Mouse (Mus musculus) heart, embryonic 16.5 days (tissue): ENCODE measurements around the gene Acoxl. TPM values are rescaled to one million over a fixed set of nuclear protein-coding genes. Genes with fewer than 3 reads are reported as not detected.
A peak's percentile ranks its signal among the peaks of the same experiment; 100 is the strongest.
"Not testable (repeated sequence)": the region's sequence is repeated elsewhere in the genome, so short reads cannot be mapped to it uniquely, and the experiment has no call there.

ENCODE experiments used
- ATAC-seq: fragments of 200-750 bp; cut with Nextera tagmentation; replicated peaks from 2 replicates; pipeline ENCODE4 v1.8.0; 2017; ENCODE audit warnings: moderate number of reproducible peaks; ENCODE audit not compliant: insufficient read depth, low FRiP score; ENCODE audit errors: extremely low read depth
- H3K27ac ChIP-seq: fragments of 300-500 bp; sonication (generic); 2 replicates; pipeline ENCODE4 v1.5.1; 2014; ENCODE audit warnings: mild to moderate bottlenecking, low read length, control low read depth, moderate library complexity
- H3K27me3 ChIP-seq: fragments of 300-500 bp; sonication (generic); 2 replicates; pipeline ENCODE4 v1.6.1; 2014; ENCODE audit warnings: low read length, mixed read lengths; ENCODE audit not compliant: control insufficient read depth, insufficient read depth
- H3K36me3 ChIP-seq: fragments of 300-500 bp; sonication (generic); 2 replicates; pipeline ENCODE4 v1.6.1; 2014; ENCODE audit not compliant: control insufficient read depth, insufficient read depth
- H3K4me1 ChIP-seq: fragments of 300-500 bp; sonication (generic); 2 replicates; pipeline ENCODE4 v1.6.1; 2014; ENCODE audit warnings: low read length, mixed read lengths; ENCODE audit not compliant: control insufficient read depth, insufficient read depth
- H3K4me2 ChIP-seq: fragments of 300-500 bp; sonication (generic); 2 replicates; pipeline ENCODE4 v1.6.1; 2014; ENCODE audit warnings: low read depth, mild to moderate bottlenecking, control low read depth, low read length
- H3K4me3 ChIP-seq: fragments of 300-500 bp; sonication (generic); 2 replicates; pipeline ENCODE4 v1.5.1; 2014; ENCODE audit warnings: mild to moderate bottlenecking, control low read depth, low read length
- H3K9ac ChIP-seq: fragments of 300-500 bp; sonication (generic); 2 replicates; pipeline ENCODE4 v1.6.1; 2014; ENCODE audit warnings: low read length, control low read depth
- H3K9me3 ChIP-seq: fragments of 300-500 bp; sonication (generic); replicated peaks from 2 replicates; pipeline ENCODE4 v1.6.1; 2016; ENCODE audit warnings: low read length; ENCODE audit not compliant: control insufficient read depth
- WGBS: fragments of 180-500 bp; shearing (Covaris S2); extraction: QIAGEN DNeasy Blood & Tissue Kit; methylation state at CpG from one replicate; pipeline ENCODE4 v1.1.7; 2014; 5-methylcytosine and 5-hydroxymethylcytosine counted together
- polyA plus RNA-seq: library from polyadenylated mRNA; unstranded; fragments of >200 nt; fragmentation: Nextera tagmentation; extraction: Ambion mirVana; gene quantifications from 2 replicates; pipeline ENCODE4 v1.2.1, GENCODE M21; 2015

Gene Acoxl
- polyA plus RNA-seq, 1 experiment from 2014 or later, result 0.11 TPM

DNA sequence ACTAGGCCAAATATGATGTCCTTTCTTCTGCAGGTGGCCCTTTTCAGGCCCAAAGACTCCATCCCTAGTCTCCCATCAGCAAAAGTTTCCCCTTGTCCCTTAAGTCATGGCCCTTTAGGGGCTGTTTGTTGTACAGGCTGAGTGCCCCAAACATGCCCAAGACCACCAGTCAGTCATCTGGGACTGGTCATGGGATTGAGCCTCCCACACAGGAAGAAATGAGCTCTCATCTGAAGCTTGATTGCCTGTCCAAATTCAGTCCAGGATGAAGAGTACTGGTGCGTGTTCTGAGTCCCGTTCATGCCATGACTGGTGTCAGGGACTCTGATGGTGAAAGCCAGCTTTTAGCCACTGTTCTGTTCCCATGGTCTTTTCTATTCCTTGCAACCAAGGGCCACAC, 253.8 kb downstream of the Acoxl start:
- Histone ChIP-seq H3K27ac (no peak overlapping the region), H3K4me3 (no peak overlapping the region), H3K36me3 (no peaks in the 10 kb centered on the region), H3K27me3 (no peaks in the 10 kb centered on the region), H3K9ac (no peak overlapping the region), H3K4me2 (no peak overlapping the region), H3K9me3 (no peaks in the 10 kb centered on the region), H3K4me1 (0 out of 2 replicates have a peak, but pooled peaks cover under 1% of the 10 kb centered on the region)
- ATAC-seq, result no peak
- WGBS, result 86% methylated on average over 2 of the region's 2 CpGs

- ATAC-seq, result no peak
- H3K36me3 ChIP-seq, result no peaks in the 10 kb centered on the region
- no peak overlapping the region for H3K4me2 ChIP-seq
- H3K9ac ChIP-seq, result no peak overlapping the region
- H3K27me3 ChIP-seq, result no peaks in the 10 kb centered on the region
- WGBS, result 74% methylated on average over 5 of the region's 5 CpGs
- no peaks in the 10 kb centered on the region for H3K4me1 ChIP-seq
- H3K4me3 ChIP-seq, result no peak overlapping the region
- H3K27ac ChIP-seq, result no peak overlapping the region
- H3K9me3 ChIP-seq, result no peaks in the 10 kb centered on the region
Observed at GRCm38 (mm10) chr2:128094196-128094595, 255.5 kb downstream of the Acoxl start.

GRCm38 (mm10) chr2:128094602-128095001, 255.9 kb downstream of the Acoxl start:
- no peaks in the 10 kb centered on the region for H3K27me3 ChIP-seq
- 56% methylated on average over 2 of the region's 2 CpGs for WGBS
- no peak overlapping the region for H3K4me3 ChIP-seq
- no peaks in the 10 kb centered on the region for H3K9me3 ChIP-seq
- no peaks in the 10 kb centered on the region for H3K36me3 ChIP-seq
- no peak overlapping the region for H3K9ac ChIP-seq
- H3K4me2 ChIP-seq, result no peak overlapping the region
- H3K27ac ChIP-seq, result no peak overlapping the region
- no peak for ATAC-seq
- H3K4me1 ChIP-seq, result no peaks in the 10 kb centered on the region

GRCm38 (mm10) chr2:128095270-128095669, 256.6 kb downstream of the Acoxl start:
- no peak overlapping the region for H3K27ac ChIP-seq
- no peak for ATAC-seq

DNA sequence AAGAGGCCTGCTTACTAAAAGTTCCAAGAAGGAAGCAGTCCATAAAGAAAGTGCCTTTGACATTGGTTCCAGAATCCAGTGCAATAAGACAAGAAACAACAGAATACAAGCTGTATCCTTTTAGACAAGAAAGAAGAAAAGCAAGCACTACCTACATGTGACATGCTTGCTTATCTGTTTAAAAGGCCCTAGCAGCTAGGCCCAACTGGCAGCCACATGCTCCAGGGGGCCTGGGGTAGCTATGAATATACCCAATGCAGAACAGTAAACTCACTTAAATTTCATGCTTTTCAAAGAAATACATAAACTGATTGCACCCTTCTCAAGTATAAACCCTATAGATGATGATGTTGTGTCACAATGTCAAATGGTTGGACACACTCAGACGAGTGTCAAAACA, 257.4 kb downstream of the Acoxl start:
- Histone ChIP-seq H3K4me1 (no peaks in the 10 kb centered on the region), H3K4me3 (no peak overlapping the region), H3K36me3 (no peaks in the 10 kb centered on the region), H3K27ac (no peak overlapping the region), H3K27me3 (no peaks in the 10 kb centered on the region), H3K4me2 (no peak overlapping the region), H3K9me3 (no peaks in the 10 kb centered on the region), H3K9ac (no peak overlapping the region)
- 87% methylated on average over 1 of the region's 1 CpGs for WGBS
- ATAC-seq, result no peak

More at GRCm38 (mm10) chr2:128095270-128095669, 256.6 kb downstream of the Acoxl start:
- H3K36me3 ChIP-seq, result no peaks in the 10 kb centered on the region
- H3K9ac ChIP-seq, result no peak overlapping the region
- no peaks in the 10 kb centered on the region for H3K9me3 ChIP-seq
- no peaks in the 10 kb centered on the region for H3K4me1 ChIP-seq
- 38% methylated on average over 1 of the region's 1 CpGs for WGBS
- H3K4me3 ChIP-seq, result no peak overlapping the region
- no peaks in the 10 kb centered on the region for H3K27me3 ChIP-seq
- H3K4me2 ChIP-seq, result no peak overlapping the region

DNA sequence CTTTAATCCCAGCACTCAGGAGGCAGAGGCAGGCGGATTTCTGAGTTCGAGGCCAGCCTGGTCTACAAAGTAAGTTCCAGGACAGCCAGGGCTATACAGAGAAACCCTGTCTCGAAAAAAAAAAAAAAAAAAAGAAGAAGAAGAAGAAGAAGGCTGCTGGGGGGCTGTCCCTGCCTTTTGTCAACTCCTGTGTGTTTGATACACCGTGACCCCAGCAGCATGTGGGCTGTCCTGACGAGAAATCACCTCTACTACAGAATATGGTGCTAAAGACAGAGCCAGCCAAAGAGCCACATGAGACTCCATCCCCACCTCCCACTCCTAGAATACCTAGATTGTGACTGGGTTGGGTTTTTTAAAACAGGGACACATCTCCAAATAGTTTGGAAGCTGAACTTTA, 259.4 kb downstream of the Acoxl start:
- not testable (repeated sequence) for ATAC-seq, H3K27me3 ChIP-seq, H3K9me3 ChIP-seq, H3K27ac ChIP-seq, H3K4me1 ChIP-seq, H3K36me3 ChIP-seq, H3K4me2 ChIP-seq, H3K9ac ChIP-seq, H3K4me3 ChIP-seq
- 78% methylated on average over 3 of the region's 5 CpGs for WGBS

DNA sequence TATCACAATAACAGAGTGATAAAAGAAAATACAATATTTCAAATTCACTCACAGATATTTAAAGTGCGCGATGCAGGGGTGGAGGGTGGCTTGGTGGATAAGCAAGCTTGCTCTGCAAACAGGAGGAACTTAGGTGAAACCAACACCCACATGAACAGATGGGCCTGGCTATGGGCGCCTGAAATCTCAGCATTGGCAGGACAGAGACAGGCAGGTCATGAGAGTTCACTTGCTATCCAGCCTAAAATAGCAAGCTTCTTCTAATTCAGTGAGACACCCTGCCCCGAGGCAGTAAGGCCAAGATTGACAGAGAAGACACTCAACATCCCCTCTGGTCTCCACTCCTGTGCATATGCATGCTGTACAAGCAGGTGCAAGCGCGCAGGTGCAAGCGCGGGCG, 263.4 kb downstream of the Acoxl start:
- no peak for ATAC-seq
- Histone ChIP-seq H3K9me3 (no peaks in the 10 kb centered on the region), H3K4me1 (peaks cover 16% of the 10 kb centered on the region), H3K4me3 (no peak overlapping the region), H3K9ac (no peak overlapping the region), H3K27me3 (no peaks in the 10 kb centered on the region; the same call in 1 of the 2 replicates), H3K27ac (no peak overlapping the region), H3K4me2 (no peak overlapping the region), H3K36me3 (no peaks in the 10 kb centered on the region)
- 84% methylated on average over 9 of the region's 9 CpGs for WGBS

DNA sequence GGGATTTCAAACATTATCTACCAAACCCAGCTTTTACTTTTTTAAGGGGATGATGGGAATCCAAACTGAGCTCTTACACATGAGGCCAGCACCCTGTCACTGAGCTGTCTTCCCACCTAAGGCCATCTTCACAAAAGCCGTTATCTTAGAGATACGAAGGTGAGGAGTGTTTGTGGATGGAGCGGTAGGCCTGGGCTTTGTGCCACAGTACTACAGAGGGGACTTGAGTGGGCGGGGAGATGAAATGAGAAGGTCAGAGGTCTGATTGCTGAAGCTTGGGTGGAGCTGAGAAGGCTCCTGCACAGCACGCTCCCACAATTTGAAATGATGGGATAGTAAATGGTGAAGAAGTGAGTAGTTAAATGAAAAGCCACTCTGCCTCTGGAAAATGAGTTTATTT, 266.1 kb downstream of the Acoxl start:
- peak; percentile 67 for ATAC-seq

DNA sequence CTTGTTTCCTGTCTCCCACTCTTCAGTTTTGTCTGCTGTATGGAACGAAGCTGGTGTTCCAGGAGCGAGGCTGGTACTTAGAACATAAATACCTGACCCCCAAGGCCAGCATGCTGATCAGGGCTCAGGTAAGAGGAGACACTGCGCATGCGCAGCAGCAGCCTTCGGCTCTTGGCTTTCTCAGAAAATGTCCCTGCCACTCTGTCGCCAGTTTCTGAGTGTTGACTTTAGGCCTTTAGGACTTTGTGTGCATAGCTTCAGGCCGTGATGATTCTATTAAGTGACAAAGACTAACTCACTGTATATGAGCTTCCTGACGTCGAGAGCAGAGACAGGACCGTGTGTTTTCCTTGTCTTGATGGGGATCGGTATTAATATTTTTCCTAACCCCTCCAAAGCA, 267.0 kb downstream of the Acoxl start:
- WGBS, result 72% methylated on average over 11 of the region's 11 CpGs

More for the DNA sequence above, 266.1 kb downstream of the Acoxl start:
- Histone ChIP-seq H3K4me3 (no peak overlapping the region), H3K4me2 (no peak overlapping the region), H3K27me3 (no peaks in the 10 kb centered on the region; the same call in 1 of the 2 replicates), H3K36me3 (no peaks in the 10 kb centered on the region), H3K9ac (no peak overlapping the region), H3K9me3 (no peaks in the 10 kb centered on the region), H3K27ac (no peak overlapping the region), H3K4me1 (peaks cover 16% of the 10 kb centered on the region)
- WGBS, result 27% methylated on average over 5 of the region's 5 CpGs

More for the DNA sequence above, 267.0 kb downstream of the Acoxl start:
- Histone ChIP-seq H3K36me3 (no peaks in the 10 kb centered on the region), H3K27me3 (no peaks in the 10 kb centered on the region; the same call in 1 of the 2 replicates), H3K9me3 (no peaks in the 10 kb centered on the region), H3K9ac (no peak overlapping the region), H3K4me1 (peaks cover 16% of the 10 kb centered on the region), H3K27ac (no peak overlapping the region), H3K4me2 (no peak overlapping the region), H3K4me3 (no peak overlapping the region)
- ATAC-seq, result no peak
